Mouse (Mus musculus) embryonic facial prominence, embryonic 10.5 days (tissue): ENCODE data around the gene Xdh. TPM values are rescaled to one million over a fixed set of nuclear protein-coding genes. Genes with fewer than 3 reads are reported as not detected.

Experiments used
- DNase-seq: peaks from one replicate; pipeline ENCODE4 v3.0.0-alpha.2; 2017; ENCODE audit warnings: low spot score
- H3K27ac ChIP-seq: fragments of 300-500 bp; sonication (generic); replicated peaks from 2 replicates; pipeline ENCODE4 v1.5.1; 2016; ENCODE audit warnings: mild to moderate bottlenecking
- H3K27me3 ChIP-seq: fragments of 300-500 bp; sonication (generic); replicated peaks from 2 replicates; pipeline ENCODE4 v1.6.1; 2016; ENCODE audit warnings: low read depth, mild to moderate bottlenecking; ENCODE audit not compliant: poor library complexity, severe bottlenecking
- H3K36me3 ChIP-seq: fragments of 300-500 bp; sonication (generic); replicated peaks from 2 replicates; pipeline ENCODE4 v1.6.1; 2016; ENCODE audit warnings: mild to moderate bottlenecking, moderate library complexity
- H3K4me1 ChIP-seq: fragments of 300-500 bp; sonication (generic); 2 replicates; pipeline ENCODE4 v1.6.1; 2016
- H3K4me3 ChIP-seq: fragments of 300-500 bp; sonication (generic); 2 replicates; pipeline ENCODE4 v1.5.1; 2016; ENCODE audit warnings: mild to moderate bottlenecking, moderate library complexity
- H3K9me3 ChIP-seq: fragments of 300-500 bp; sonication (generic); 2 replicates; pipeline ENCODE4 v1.6.1; 2016; ENCODE audit warnings: mild to moderate bottlenecking
- WGBS: fragments of 180-500 bp; shearing (Covaris S2); methylation state at CpG from one replicate; pipeline ENCODE4 v1.1.7; 2016; 5-methylcytosine and 5-hydroxymethylcytosine counted together
- polyA plus RNA-seq: library from polyadenylated mRNA; unstranded; fragments of >200 nt; fragmentation: Nextera tagmentation; extraction: Ambion mirVana; gene quantifications from 2 replicates; pipeline ENCODE4 v1.2.1, GENCODE M21; 2016

The Xdh gene
- polyA plus RNA-seq, 1 experiment from 2014 or later: 0.26 TPM

DNA sequence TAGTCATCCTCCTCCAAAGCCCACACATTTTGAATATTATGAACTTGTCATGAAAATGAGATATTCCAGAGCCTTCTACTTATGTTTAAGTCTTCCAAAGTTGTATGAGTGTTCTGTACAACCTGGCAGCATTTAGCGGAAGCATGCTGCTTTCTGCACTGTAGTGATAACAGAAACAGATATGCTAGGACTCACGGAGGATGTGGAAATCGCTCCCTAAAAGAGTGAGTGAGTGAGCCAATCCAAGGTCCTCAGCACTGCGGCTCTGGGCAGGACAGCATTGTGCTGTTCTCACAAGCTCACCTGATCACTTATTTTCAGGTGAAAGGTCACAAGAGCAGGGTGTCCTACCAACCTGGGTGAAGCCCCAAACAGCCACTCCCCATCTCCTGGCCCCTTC lies 56.2 kb downstream of the Xdh start:
- Histone ChIP-seq H3K4me1 (no peaks in the 10 kb centered on the region), H3K27ac (no peak overlapping the region), H3K27me3 (no peaks in the 10 kb centered on the region), H3K9me3 (no peaks in the 10 kb centered on the region), H3K36me3 (no peaks in the 10 kb centered on the region), H3K4me3 (no peak overlapping the region)
- DNase-seq: no peak
- 89% methylated on average over 4 of the region's 4 CpGs for WGBS

DNA sequence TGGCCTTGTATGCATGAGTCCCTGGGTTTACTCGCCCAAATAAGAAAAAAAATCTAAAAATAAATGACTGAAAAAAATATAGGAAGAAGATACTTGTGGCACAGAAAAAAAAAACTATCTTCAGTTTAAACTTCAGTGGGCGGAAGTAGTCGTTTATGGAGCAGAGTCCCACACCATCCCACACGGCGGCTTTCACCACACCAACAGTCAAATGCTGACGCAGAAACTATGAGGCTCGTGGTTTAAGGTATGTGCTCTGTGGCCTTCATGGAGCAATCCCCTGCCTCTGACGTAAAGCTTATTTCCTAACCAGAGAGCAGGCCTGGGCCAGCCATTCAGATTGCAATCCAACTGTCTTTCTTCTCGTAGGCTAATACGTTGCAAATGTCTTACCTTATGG lies 56.8 kb downstream of the Xdh start:
- Histone ChIP-seq H3K9me3 (no peaks in the 10 kb centered on the region), H3K4me1 (no peaks in the 10 kb centered on the region), H3K4me3 (no peak overlapping the region), H3K27ac (no peak overlapping the region), H3K36me3 (no peaks in the 10 kb centered on the region), H3K27me3 (no peaks in the 10 kb centered on the region)
- no peak for DNase-seq
- 89% methylated on average over 10 of the region's 10 CpGs for whole genome bisulfite sequencing

DNA sequence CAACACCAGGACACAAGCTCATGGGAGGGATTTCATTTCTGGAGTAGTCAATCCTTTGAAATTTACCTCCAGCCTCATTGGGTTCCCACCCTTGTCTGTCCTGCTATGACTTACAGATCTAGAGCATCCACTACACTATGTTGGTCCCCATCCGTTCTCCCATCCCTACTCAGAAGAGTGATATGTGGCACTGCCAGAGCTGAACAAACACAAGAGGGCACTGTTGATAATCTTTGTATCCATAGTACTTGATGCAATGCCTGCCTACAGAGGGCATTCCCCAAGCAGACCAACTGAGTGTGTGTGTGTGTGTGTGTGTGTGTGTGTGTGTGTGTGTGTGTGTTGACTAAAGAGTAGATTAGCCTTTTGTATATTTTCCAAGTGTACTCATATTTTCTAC lies 58.4 kb downstream of the Xdh start:
- Histone ChIP-seq H3K27ac (no peak overlapping the region), H3K36me3 (no peaks in the 10 kb centered on the region), H3K4me3 (no peak overlapping the region), H3K4me1 (no peaks in the 10 kb centered on the region), H3K9me3 (no peaks in the 10 kb centered on the region), H3K27me3 (no peaks in the 10 kb centered on the region)
- DNase-seq: no peak
- 90% methylated on average over 1 of the region's 1 CpGs for WGBS

DNA sequence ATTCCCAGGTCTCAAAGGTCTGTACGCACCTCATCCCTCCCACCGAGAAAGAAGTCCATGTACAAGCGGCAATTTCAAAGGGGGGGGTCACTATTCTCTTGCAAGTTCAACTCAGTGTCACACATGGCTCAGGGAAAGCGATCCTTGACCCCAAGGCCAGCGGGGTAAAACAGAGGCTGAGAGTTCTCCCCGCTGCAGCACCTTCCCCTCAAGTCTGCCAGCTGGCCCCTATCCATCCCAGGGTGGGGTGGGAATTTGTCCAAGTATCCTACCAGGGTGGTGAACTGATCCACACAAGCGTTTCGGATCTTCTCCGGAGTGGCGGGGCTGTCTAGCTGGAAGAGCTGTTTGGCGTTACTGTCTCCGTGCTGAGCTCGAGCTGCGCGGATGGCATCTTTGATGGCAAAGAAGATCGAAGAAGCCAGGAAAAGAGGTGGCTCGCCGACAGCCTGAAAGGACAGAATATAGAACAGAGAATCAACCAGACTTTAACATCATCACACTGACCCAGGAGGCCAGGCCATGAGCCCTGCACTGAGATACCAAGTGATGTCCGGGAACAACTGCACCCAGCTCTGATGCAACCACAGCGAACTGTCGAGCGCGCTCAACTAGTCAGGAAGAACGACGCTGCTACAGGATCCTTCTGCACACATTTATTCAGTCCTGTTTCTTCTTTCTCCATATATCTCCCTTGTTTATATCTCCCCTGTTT lies 63.8 kb downstream of the Xdh start:
- DNase-seq: peak; percentile 12
- H3K9me3 ChIP-seq: no peaks in the 10 kb centered on the region
- whole genome bisulfite sequencing: 85% methylated on average over 25 of the region's 25 CpGs
- H3K27ac ChIP-seq: no peak overlapping the region
- H3K4me3 ChIP-seq: no peak overlapping the region
- H3K27me3 ChIP-seq: no peaks in the 10 kb centered on the region
- no peaks in the 10 kb centered on the region for H3K36me3 ChIP-seq
- peaks cover 7% of the 10 kb centered on the region; the same call in 1 of the 2 replicates for H3K4me1 ChIP-seq

DNA sequence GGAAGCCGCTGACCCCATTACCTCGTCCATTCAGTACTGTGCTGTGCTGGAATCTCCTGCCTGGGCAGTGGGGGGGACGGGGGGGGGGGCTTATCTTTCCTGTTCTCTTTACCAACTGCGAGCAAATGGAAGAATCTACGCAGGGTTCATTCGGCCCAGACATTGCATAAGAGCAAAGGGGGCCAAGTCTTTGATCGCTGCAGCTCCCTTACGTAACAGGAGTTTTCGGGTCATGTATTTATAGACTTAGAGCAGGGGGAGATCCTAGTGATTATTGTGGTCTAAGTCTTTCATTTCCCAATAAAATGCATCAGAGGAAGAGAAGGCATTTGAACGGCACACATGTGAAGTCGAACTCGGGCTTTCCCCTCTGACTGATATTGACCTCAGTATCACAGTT lies 66.7 kb downstream of the Xdh start:
- DNase-seq: no peak
- Histone ChIP-seq H3K27me3 (no peaks in the 10 kb centered on the region), H3K36me3 (no peaks in the 10 kb centered on the region), H3K9me3 (no peaks in the 10 kb centered on the region), H3K27ac (no peak overlapping the region), H3K4me3 (no peak overlapping the region), H3K4me1 (peaks cover 7% of the 10 kb centered on the region; the same call in 1 of the 2 replicates)
- 88% methylated on average over 12 of the region's 12 CpGs for WGBS

DNA sequence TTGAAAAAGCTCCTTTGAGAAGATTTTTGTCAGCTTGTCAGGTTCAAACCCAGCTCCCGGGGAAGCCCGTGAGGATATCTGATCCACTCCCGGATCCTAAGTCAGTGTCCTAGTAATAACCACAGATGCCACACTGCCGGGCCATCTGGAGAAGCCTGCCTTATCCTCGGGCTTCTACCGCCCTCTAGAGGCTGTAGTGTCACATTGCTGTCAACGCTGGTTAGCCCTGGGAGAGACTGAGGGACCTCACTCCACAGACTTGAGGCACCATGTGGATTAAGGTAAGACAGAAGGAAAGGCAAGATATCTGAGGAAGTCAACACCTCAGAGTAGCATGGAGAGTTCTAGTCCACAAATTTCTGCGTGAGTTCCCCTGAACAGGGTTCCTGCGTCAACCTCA lies 67.8 kb downstream of the Xdh start:
- Histone ChIP-seq H3K27ac (no peak overlapping the region), H3K9me3 (no peaks in the 10 kb centered on the region), H3K4me1 (peaks cover 7% of the 10 kb centered on the region; the same call in 1 of the 2 replicates), H3K36me3 (no peaks in the 10 kb centered on the region), H3K27me3 (no peaks in the 10 kb centered on the region), H3K4me3 (no peak overlapping the region)
- WGBS: 12% methylated on average over 9 of the region's 9 CpGs
- peak; percentile 80 for DNase-seq

DNA sequence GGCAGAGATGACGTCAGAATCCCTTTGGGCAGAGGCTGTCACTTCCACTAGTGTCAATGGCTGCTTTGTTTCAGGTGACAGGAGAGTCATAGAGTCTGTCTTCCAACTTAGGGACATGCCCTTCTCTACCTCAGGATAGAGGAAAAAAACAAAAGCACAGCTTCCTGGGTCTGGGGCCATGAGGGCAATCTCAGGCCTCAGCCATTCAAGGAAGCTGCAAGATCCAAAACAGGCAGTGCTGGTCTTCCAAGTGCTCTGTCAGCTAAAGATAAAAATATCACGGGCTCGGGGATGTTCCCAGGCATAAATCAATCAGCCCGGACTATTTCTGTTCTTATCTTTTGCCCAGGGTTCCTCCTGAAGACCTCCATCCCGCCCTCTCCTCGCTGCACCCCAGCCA lies 68.7 kb downstream of the Xdh start:
- H3K4me3 ChIP-seq: no peak overlapping the region
- H3K27ac ChIP-seq: no peak overlapping the region
- H3K9me3 ChIP-seq: no peaks in the 10 kb centered on the region
- H3K27me3 ChIP-seq: no peaks in the 10 kb centered on the region
- 76% methylated on average over 6 of the region's 6 CpGs for WGBS
- no peak for DNase-seq
- H3K4me1 ChIP-seq: peaks cover 7% of the 10 kb centered on the region; the same call in 1 of the 2 replicates
- no peaks in the 10 kb centered on the region for H3K36me3 ChIP-seq

DNA sequence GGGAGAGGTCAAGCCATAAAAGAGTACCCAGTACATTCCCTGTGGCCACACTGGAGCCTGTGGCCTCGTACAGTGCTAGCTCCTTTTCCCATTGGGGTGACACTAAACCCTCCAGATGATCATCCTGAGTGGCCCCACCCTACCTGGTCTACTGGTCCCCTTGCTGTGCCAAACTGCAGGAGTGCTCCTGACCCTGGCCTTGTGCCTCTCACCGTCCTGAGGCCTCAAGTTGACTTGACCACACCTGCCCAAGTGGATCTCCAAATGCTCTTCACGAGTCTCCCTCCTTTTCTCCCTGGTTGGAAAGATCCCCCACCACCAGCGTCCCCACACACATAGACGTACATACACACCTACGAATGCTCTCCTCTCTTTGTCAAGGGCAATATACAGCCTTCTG lies 69.7 kb downstream of the Xdh start:
- DNase-seq: no peak
- no peaks in the 10 kb centered on the region for H3K27me3 ChIP-seq
- WGBS: 84% methylated on average over 6 of the region's 6 CpGs
- no peaks in the 10 kb centered on the region for H3K9me3 ChIP-seq
- H3K36me3 ChIP-seq: no peaks in the 10 kb centered on the region
- H3K4me1 ChIP-seq: no peaks in the 10 kb centered on the region
- H3K27ac ChIP-seq: no peak overlapping the region
- H3K4me3 ChIP-seq: no peak overlapping the region

DNA sequence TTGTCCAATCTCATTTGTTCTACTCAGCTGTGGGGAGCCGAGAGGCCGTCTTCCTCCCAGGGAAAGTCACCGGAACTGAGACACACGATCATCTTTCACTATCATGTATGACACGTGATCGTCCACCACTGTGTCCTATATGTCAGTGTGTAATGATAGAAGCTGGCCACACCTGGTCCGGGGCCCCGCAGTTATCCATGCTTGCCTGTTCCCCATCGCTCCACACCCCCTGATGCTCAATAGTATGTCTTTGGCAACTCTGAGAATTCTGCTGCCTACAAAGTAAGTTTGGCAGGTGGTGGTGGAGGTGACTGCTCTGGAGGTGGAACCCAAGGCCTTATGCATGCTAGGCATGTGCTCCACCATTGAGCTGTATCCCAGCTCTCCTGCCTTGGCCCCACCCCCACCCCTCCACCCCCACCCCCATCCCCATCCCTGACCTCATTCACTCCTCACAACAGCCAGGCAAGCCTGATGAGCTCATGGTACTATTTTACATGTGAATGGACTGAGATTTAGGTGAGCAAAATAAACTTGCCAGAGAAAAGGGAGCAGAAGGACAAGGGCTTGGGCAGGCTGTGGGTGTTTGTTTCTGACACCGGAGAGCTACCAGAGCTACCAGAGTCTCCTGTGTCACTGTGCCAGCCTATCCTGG lies 70.6 kb downstream of the Xdh start:
- Histone ChIP-seq H3K27ac (no peak overlapping the region), H3K4me3 (no peak overlapping the region), H3K27me3 (no peaks in the 10 kb centered on the region), H3K9me3 (no peaks in the 10 kb centered on the region), H3K4me1 (no peaks in the 10 kb centered on the region), H3K36me3 (no peaks in the 10 kb centered on the region)
- no peak for DNase-seq
- 92% methylated on average over 10 of the region's 10 CpGs for WGBS

DNA sequence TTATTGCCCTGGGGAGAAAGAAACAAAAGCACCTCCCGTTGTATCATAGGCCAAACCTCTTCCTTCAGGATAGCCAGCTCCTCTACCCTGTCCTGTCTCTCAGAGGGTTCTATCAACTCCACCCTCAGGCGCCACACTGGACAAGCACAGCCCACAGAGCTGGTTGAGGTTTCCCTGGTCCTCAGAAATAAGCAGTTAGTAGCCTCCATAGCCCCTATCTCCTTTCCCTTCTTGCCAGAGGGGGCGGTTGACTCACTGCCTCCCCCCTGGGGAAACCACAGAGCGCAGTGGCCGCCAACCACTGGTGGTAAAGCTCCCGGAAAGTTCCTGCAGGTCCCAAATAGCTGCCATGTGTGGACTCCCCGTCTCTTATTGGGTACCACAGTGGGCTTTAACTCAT lies 74.3 kb downstream of the Xdh start:
- DNase-seq: no peak
- 88% methylated on average over 7 of the region's 7 CpGs for WGBS
- H3K4me1 ChIP-seq: no peaks in the 10 kb centered on the region

DNA sequence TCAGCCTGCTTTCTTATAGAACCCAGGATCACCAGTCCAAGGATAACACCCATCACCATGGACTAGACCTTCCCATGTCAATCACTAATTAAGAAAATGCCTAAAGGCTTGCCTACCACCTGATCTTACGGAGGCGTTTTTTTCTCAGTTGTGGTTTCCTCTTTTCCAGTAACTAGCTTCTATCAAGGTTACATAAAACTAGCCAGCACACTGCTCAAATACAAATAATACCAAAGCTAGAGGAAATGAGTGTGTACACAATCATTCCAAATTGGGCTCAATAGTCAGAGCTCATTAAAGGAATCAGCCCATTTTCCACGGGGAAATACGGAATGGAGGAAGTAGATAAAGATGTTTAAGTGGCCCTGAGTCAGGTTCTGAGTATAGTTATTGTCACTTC lies 74.7 kb downstream of the Xdh start:
- H3K36me3 ChIP-seq: no peaks in the 10 kb centered on the region
- H3K9me3 ChIP-seq: no peaks in the 10 kb centered on the region
- WGBS: 85% methylated on average over 4 of the region's 4 CpGs
- no peaks in the 10 kb centered on the region for H3K4me1 ChIP-seq
- no peaks in the 10 kb centered on the region for H3K27me3 ChIP-seq
- DNase-seq: no peak
- no peak overlapping the region for H3K4me3 ChIP-seq
- no peak overlapping the region for H3K27ac ChIP-seq

More for the DNA sequence above, 74.3 kb downstream of the Xdh start:
- Histone ChIP-seq H3K27ac (no peak overlapping the region), H3K9me3 (no peaks in the 10 kb centered on the region), H3K27me3 (no peaks in the 10 kb centered on the region), H3K36me3 (no peaks in the 10 kb centered on the region), H3K4me3 (no peak overlapping the region)

DNA sequence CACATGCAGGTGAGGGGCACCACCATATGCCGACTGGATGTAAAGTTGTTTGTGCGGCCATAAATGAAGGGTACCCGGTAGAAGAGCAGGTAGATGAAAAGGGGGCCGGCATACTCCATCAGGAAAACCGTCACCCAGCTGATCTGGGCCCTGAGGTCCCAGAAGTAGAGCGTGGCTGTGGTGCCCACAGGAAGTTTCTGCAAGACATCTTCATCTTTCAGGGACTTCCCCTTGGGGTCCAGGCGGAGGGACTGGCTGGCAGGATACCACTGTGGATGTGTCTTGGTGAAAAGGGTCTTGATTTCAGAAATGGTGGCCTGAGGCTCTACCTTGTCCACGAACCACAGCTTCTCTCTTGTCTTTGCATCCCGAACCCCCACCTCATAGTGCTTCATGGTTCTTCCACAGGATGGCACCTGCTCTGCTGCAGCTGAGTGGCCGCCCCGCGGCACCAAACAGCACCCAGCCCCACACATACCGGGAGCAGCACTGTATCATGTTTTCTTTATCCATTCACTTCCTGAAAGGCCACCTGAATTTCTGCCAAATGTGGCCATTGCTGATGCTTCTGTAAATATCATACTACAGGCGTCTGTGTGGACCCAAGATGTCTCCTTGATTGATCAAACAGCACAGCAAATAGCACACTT lies 78.9 kb downstream of the Xdh start:
- 93% methylated on average over 14 of the region's 14 CpGs for WGBS
- Histone ChIP-seq H3K9me3 (no peaks in the 10 kb centered on the region), H3K27me3 (no peaks in the 10 kb centered on the region), H3K27ac (no peak overlapping the region), H3K4me1 (no peaks in the 10 kb centered on the region), H3K36me3 (no peaks in the 10 kb centered on the region), H3K4me3 (no peak overlapping the region)
- DNase-seq: no peak
